Mouse (Mus musculus): ENCODE measurements around the gene Hmcn2.

DNA sequence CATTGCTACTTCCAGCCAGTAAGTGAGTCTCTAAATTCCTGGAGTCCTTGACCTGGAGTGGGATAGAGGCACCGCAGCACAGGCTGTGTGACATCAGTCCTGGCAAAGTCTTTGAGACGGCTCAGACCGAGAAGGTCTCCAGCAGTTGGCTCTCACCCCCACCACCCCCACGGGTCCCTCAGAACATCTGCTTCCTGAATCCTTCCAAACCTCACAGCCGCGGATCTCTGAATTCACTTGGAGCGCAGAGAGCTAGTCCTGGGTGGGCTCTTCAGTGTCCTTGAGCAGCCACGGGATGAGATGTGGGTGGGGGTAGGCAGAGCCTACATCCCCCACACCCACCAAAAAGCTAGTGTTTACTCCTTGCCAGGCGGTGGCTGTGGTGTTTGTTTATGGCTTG is 57.2 kb downstream of the Hmcn2 start:
- no peak for TF ChIP-seq GATA1 (IDR thresholded peaks at IDR 0.05; ENCODE audit: borderline replicate concordance, low read length)
- no peak for TF ChIP-seq FLI1 (IDR thresholded peaks at IDR 0.05; ENCODE audit: low read length)
